Mouse (Mus musculus) intestine, embryonic 14.5 days (tissue): ENCODE measurements around the gene Crabp2. TPM values are rescaled to one million over a fixed set of nuclear protein-coding genes. Genes with fewer than 3 reads are reported as not detected.

ENCODE experiments used
- ATAC-seq: fragments of 200-750 bp; cut with Nextera tagmentation; replicated peaks from 2 replicates; pipeline ENCODE4 v1.8.0; 2017; ENCODE audit warnings: low read depth, moderate number of reproducible peaks, moderate TSS enrichment, moderate library complexity; ENCODE audit not compliant: low FRiP score, low TSS enrichment
- DNase-seq: peaks from one replicate; pipeline ENCODE4 v3.0.0-alpha.2; 2018; ENCODE audit warnings: low spot score
- H3K27ac ChIP-seq: fragments of 300-500 bp; sonication (generic); 2 replicates; pipeline ENCODE4 v1.5.1; 2014; ENCODE audit warnings: low read depth, mild to moderate bottlenecking, control low read depth
- H3K27me3 ChIP-seq: fragments of 300-500 bp; sonication (generic); replicated peaks from 2 replicates; pipeline ENCODE4 v1.6.1; 2014; ENCODE audit warnings: low read length, control low read depth; ENCODE audit not compliant: control insufficient read depth, insufficient read depth
- H3K36me3 ChIP-seq: fragments of 300-500 bp; sonication (generic); 2 replicates; pipeline ENCODE4 v1.6.1; 2014; ENCODE audit warnings: low read length, control low read depth; ENCODE audit not compliant: control insufficient read depth, insufficient read depth
- H3K4me1 ChIP-seq: fragments of 300-500 bp; sonication (generic); replicated peaks from 2 replicates; pipeline ENCODE4 v1.6.1; 2014; ENCODE audit warnings: low read length, control low read depth, mixed read lengths; ENCODE audit not compliant: control insufficient read depth, insufficient read depth
- H3K4me2 ChIP-seq: fragments of 300-500 bp; sonication (generic); 2 replicates; pipeline ENCODE4 v1.6.1; 2014; ENCODE audit warnings: low read length
- H3K4me3 ChIP-seq: fragments of 300-500 bp; sonication (generic); 2 replicates; pipeline ENCODE4 v1.5.1; 2014; ENCODE audit warnings: low read depth, low read length, control low read depth, mixed read lengths
- H3K9ac ChIP-seq: fragments of 300-500 bp; sonication (generic); 2 replicates; pipeline ENCODE4 v1.6.1; 2014; ENCODE audit warnings: mild to moderate bottlenecking, low read length
- H3K9me3 ChIP-seq: fragments of 300-500 bp; sonication (generic); 2 replicates; pipeline ENCODE4 v1.6.1; 2016; ENCODE audit warnings: low read length, control low read depth; ENCODE audit not compliant: control insufficient read depth
- WGBS: fragments of 180-500 bp; shearing (Covaris S2); extraction: QIAGEN DNeasy Blood & Tissue Kit; methylation state at CpG from one replicate; pipeline ENCODE4 v1.1.7; 2014; 5-methylcytosine and 5-hydroxymethylcytosine counted together
- polyA plus RNA-seq: library from polyadenylated mRNA; unstranded; fragments of >200 nt; fragmentation: Nextera tagmentation; extraction: Ambion mirVana; gene quantifications from 2 replicates; pipeline ENCODE4 v1.2.1, GENCODE M21; 2014

Gene Crabp2
- polyA plus RNA-seq, 1 experiment from 2014 or later: 9.7 TPM

- ATAC-seq (no peak), DNase-seq (no peak)
- no peaks in the 10 kb centered on the region for H3K9me3 ChIP-seq
- peak overlapping the region; percentile 56 for H3K4me3 ChIP-seq
- H3K4me2 ChIP-seq: peak overlapping the region; percentile 86
- peak overlapping the region; percentile 61 for H3K9ac ChIP-seq
- H3K36me3 ChIP-seq: peaks cover 19% of the 10 kb centered on the region
- H3K27me3 ChIP-seq: no peaks in the 10 kb centered on the region
- H3K4me1 ChIP-seq: peaks cover 37% of the 10 kb centered on the region
- no peak overlapping the region for H3K27ac ChIP-seq
- WGBS: 18% methylated on average over 8 of the region's 8 CpGs
Measured at GRCm38 (mm10) chr3:87972203-87972664, 23.8 kb downstream of the Crabp2 start.

GRCm38 (mm10) chr3:87972776-87973175 is 24.3 kb downstream of the Crabp2 start:
- ATAC-seq (no peak; the same call in 1 of the 2 replicates), DNase-seq (no peak)
- Histone ChIP-seq H3K27ac (no peak overlapping the region), H3K4me3 (peak overlapping the region; percentile 56), H3K9ac (peak overlapping the region; percentile 61), H3K9me3 (no peaks in the 10 kb centered on the region), H3K4me1 (peaks cover 37% of the 10 kb centered on the region), H3K27me3 (no peaks in the 10 kb centered on the region), H3K36me3 (peaks cover 25% of the 10 kb centered on the region), H3K4me2 (peak overlapping the region; percentile 86)
- WGBS: 26% methylated on average over 5 of the region's 5 CpGs

- WGBS: 46% methylated on average over 14 of the region's 14 CpGs
- Histone ChIP-seq H3K4me2 (peak overlapping the region; percentile 86), H3K27me3 (no peaks in the 10 kb centered on the region), H3K4me1 (peaks cover 37% of the 10 kb centered on the region), H3K9ac (peak overlapping the region; percentile 17; the same call in 1 of the 2 replicates), H3K9me3 (no peaks in the 10 kb centered on the region), H3K4me3 (peak overlapping the region; percentile 56; the same call in 1 of the 2 replicates), H3K27ac (peak overlapping the region; percentile 17; the same call in 1 of the 2 replicates), H3K36me3 (peaks cover 26% of the 10 kb centered on the region)
- DNase-seq (no peak), ATAC-seq (no peak)
Measured at GRCm38 (mm10) chr3:87973593-87974380, 25.3 kb downstream of the Crabp2 start.

GRCm38 (mm10) chr3:87974381-87974987 is 26.0 kb downstream of the Crabp2 start:
- Histone ChIP-seq H3K4me2 (peak overlapping the region; percentile 86), H3K27me3 (no peaks in the 10 kb centered on the region), H3K4me3 (no peak overlapping the region), H3K9me3 (no peaks in the 10 kb centered on the region), H3K4me1 (peaks cover 37% of the 10 kb centered on the region), H3K27ac (peak overlapping the region; percentile 17; the same call in 1 of the 2 replicates), H3K9ac (peak overlapping the region; percentile 17; the same call in 1 of the 2 replicates), H3K36me3 (peaks cover 26% of the 10 kb centered on the region)
- no peak for DNase-seq
- no peak for ATAC-seq
- WGBS: 24% methylated on average over 12 of the region's 12 CpGs

- no peak for ATAC-seq
- Histone ChIP-seq H3K27ac (no peak overlapping the region), H3K36me3 (peaks cover 26% of the 10 kb centered on the region), H3K4me3 (no peak overlapping the region), H3K4me2 (no peak overlapping the region), H3K9me3 (no peaks in the 10 kb centered on the region), H3K27me3 (no peaks in the 10 kb centered on the region), H3K4me1 (peaks cover 38% of the 10 kb centered on the region), H3K9ac (no peak overlapping the region)
- 86% methylated on average over 5 of the region's 5 CpGs for WGBS
- no peak for DNase-seq
Measured at GRCm38 (mm10) chr3:87979493-87979892, 31.0 kb downstream of the Crabp2 start.

- Histone ChIP-seq H3K9ac (no peak overlapping the region), H3K27ac (no peak overlapping the region), H3K27me3 (no peaks in the 10 kb centered on the region)
Measured at GRCm38 (mm10) chr3:87980085-87980484, 31.6 kb downstream of the Crabp2 start.

GRCm38 (mm10) chr3:87980728-87981127 is 32.3 kb downstream of the Crabp2 start:
- Histone ChIP-seq H3K36me3 (peaks cover 20% of the 10 kb centered on the region), H3K4me1 (peaks cover 45% of the 10 kb centered on the region), H3K4me2 (no peak overlapping the region), H3K4me3 (no peak overlapping the region), H3K27me3 (no peaks in the 10 kb centered on the region), H3K27ac (no peak overlapping the region), H3K9me3 (no peaks in the 10 kb centered on the region), H3K9ac (no peak overlapping the region)
- DNase-seq (no peak), ATAC-seq (no peak)
- WGBS: 64% methylated on average over 5 of the region's 5 CpGs

More at GRCm38 (mm10) chr3:87980085-87980484, 31.6 kb downstream of the Crabp2 start:
- H3K4me1 ChIP-seq: peaks cover 38% of the 10 kb centered on the region
- H3K4me2 ChIP-seq: no peak overlapping the region
- H3K36me3 ChIP-seq: peaks cover 26% of the 10 kb centered on the region
- no peaks in the 10 kb centered on the region for H3K9me3 ChIP-seq
- no peak for ATAC-seq
- DNase-seq: no peak
- 48% methylated on average over 3 of the region's 3 CpGs for WGBS
- H3K4me3 ChIP-seq: no peak overlapping the region

- no peaks in the 10 kb centered on the region for H3K27me3 ChIP-seq
- ATAC-seq: no peak
- no peak for DNase-seq
- H3K9ac ChIP-seq: no peak overlapping the region
- H3K4me1 ChIP-seq: peaks cover 48% of the 10 kb centered on the region
- peak overlapping the region; percentile 97; the same call in 1 of the 2 replicates for H3K27ac ChIP-seq
- no peak overlapping the region for H3K4me3 ChIP-seq
- no peaks in the 10 kb centered on the region for H3K9me3 ChIP-seq
- H3K36me3 ChIP-seq: peaks cover 15% of the 10 kb centered on the region
- H3K4me2 ChIP-seq: no peak overlapping the region
- WGBS: 77% methylated on average over 6 of the region's 6 CpGs
Measured at GRCm38 (mm10) chr3:87981214-87981760, 32.8 kb downstream of the Crabp2 start.
